Mouse (Mus musculus): ENCODE measurements around the gene Ppih. TPM values are rescaled to one million over a fixed set of nuclear protein-coding genes. Genes with fewer than 3 reads are reported as not detected.

Gene Ppih
- 13.4 TPM for polyA plus RNA-seq (2014; fragmentation: Illumina TruSeq; extraction: RNeasy Lipid Tissue Mini Kit (QIAGEN cat#74804); ENCODE audit: low read depth, low replicate concordance)

GRCm38 (mm10) chr4:119320131-119320830, at the start of gene Ppih:
Ppih (minus strand) TSS chr4:119320546.

GRCm38 (mm10) chr4:119294415-119295133, 25.8 kb downstream of the Ppih start, which contains the start of gene Ybx1:
Ybx1 (minus strand) TSS chr4:119294604.

GRCm38 (mm10) chr4:119255351-119255750, 65.0 kb downstream of the Ppih start, which contains the start of gene Cldn19:
Cldn19 (plus strand) TSS chr4:119255414.

Other genes with a start within 250 kb of the Ppih start
- gene Slc2a1, start 211.8 kb downstream of the Ppih start, polyA plus RNA-seq (2014; fragmentation: Illumina TruSeq; extraction: RNeasy Lipid Tissue Mini Kit (QIAGEN cat#74804); ENCODE audit: low read depth, low replicate concordance), result 14.9 TPM
- 16.1 TPM for gene Zfp691, start 146.4 kb downstream of the Ppih start, polyA plus RNA-seq (2014; fragmentation: Illumina TruSeq; extraction: RNeasy Lipid Tissue Mini Kit (QIAGEN cat#74804); ENCODE audit: low read depth, low replicate concordance)
- not detected for gene Ermap, start 130.5 kb downstream of the Ppih start, polyA plus RNA-seq (2014; fragmentation: Illumina TruSeq; extraction: RNeasy Lipid Tissue Mini Kit (QIAGEN cat#74804); ENCODE audit: low read depth, low replicate concordance)
- gene Svbp, start 125.2 kb downstream of the Ppih start, polyA plus RNA-seq (2014; fragmentation: Illumina TruSeq; extraction: RNeasy Lipid Tissue Mini Kit (QIAGEN cat#74804); ENCODE audit: low read depth, low replicate concordance), result 29.8 TPM
- not detected for gene Tmem269, start 102.3 kb downstream of the Ppih start, polyA plus RNA-seq (2014; fragmentation: Illumina TruSeq; extraction: RNeasy Lipid Tissue Mini Kit (QIAGEN cat#74804); ENCODE audit: low read depth, low replicate concordance)
- 11.2 TPM for gene AU022252, start 87.8 kb downstream of the Ppih start, polyA plus RNA-seq (2014; fragmentation: Illumina TruSeq; extraction: RNeasy Lipid Tissue Mini Kit (QIAGEN cat#74804); ENCODE audit: low read depth, low replicate concordance)
- 11.7 TPM for gene P3h1, start 87.6 kb downstream of the Ppih start, polyA plus RNA-seq (2014; fragmentation: Illumina TruSeq; extraction: RNeasy Lipid Tissue Mini Kit (QIAGEN cat#74804); ENCODE audit: low read depth, low replicate concordance)
- not detected for gene Cldn19, start 65.1 kb downstream of the Ppih start, polyA plus RNA-seq (2014; fragmentation: Illumina TruSeq; extraction: RNeasy Lipid Tissue Mini Kit (QIAGEN cat#74804); ENCODE audit: low read depth, low replicate concordance)
- 947 TPM for gene Ybx1, start 25.9 kb downstream of the Ppih start, polyA plus RNA-seq (2014; fragmentation: Illumina TruSeq; extraction: RNeasy Lipid Tissue Mini Kit (QIAGEN cat#74804); ENCODE audit: low read depth, low replicate concordance)
- gene Ccdc30, start 95.0 kb upstream of the Ppih start, polyA plus RNA-seq (2014; fragmentation: Illumina TruSeq; extraction: RNeasy Lipid Tissue Mini Kit (QIAGEN cat#74804); ENCODE audit: low read depth, low replicate concordance), result not detected
- 9.9 TPM for gene Ppcs, start 101.9 kb upstream of the Ppih start, polyA plus RNA-seq (2014; fragmentation: Illumina TruSeq; extraction: RNeasy Lipid Tissue Mini Kit (QIAGEN cat#74804); ENCODE audit: low read depth, low replicate concordance)
- gene Zmynd12, start 102.3 kb upstream of the Ppih start, polyA plus RNA-seq (2014; fragmentation: Illumina TruSeq; extraction: RNeasy Lipid Tissue Mini Kit (QIAGEN cat#74804); ENCODE audit: low read depth, low replicate concordance), result not detected
- 1.2 TPM for gene Rimkla, start 172.1 kb upstream of the Ppih start, polyA plus RNA-seq (2014; fragmentation: Illumina TruSeq; extraction: RNeasy Lipid Tissue Mini Kit (QIAGEN cat#74804); ENCODE audit: low read depth, low replicate concordance)
- 19.0 TPM for gene Foxj3, start 216.5 kb upstream of the Ppih start, polyA plus RNA-seq (2014; fragmentation: Illumina TruSeq; extraction: RNeasy Lipid Tissue Mini Kit (QIAGEN cat#74804); ENCODE audit: low read depth, low replicate concordance)
- gene Frg2f1, start 219.0 kb upstream of the Ppih start, polyA plus RNA-seq (2014; fragmentation: Illumina TruSeq; extraction: RNeasy Lipid Tissue Mini Kit (QIAGEN cat#74804); ENCODE audit: low read depth, low replicate concordance), result 5.9 TPM